Mouse (Mus musculus) cerebellum, postnatal 36 days (tissue): ENCODE measurements around the gene Hivep1.

Experiments used
- DNase-seq, 2 experiments: peaks; one replicate each; pipeline ENCODE4 v3.0.0; 2021 to 2022; ENCODE audit warnings: mixed read lengths in 2 of 2

Hivep1 gene

DNA sequence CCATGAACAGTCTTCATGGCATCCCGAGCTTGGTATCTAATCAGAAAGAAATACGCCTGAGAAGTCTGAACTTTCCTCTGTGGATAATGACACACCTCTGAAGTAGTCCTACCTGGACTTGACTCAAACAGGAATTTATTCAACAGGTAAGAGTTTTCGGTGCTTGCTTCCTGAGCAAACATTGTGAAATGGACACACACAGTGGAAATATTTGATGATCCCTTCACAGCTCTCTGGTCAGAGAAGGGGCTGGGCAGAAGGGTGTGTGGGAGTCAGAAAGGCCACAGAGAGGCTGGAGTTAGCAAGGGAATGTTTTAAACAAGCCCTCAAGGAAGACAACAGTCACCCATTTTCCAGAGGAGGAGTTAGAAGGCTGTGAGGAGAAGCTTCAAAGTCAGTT, 186.7 kb downstream of the Hivep1 start:
- no peak for DNase-seq

DNA sequence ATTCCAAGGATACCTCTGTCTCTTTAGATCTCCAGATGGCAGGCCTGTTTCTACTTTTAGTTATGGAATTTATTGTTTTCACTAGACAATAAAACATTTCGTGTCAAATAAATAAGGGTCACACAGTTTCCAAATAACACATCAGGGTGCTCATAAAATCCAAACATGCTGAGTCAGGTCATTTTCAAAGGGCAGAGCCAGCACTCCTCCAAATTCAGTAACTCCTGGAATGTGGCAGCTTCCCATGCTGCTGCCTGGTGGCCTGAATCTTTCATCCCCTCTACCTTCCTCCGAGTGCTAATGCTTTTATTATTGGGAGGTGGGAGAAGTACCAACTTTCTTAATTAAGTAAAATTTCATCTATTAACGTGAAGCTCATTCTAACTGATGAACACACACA, 190.3 kb downstream of the Hivep1 start:
- DNase-seq, result no peak
